Mouse (Mus musculus): Measurements from ENCODE around the gene Pou2f2.

DNA sequence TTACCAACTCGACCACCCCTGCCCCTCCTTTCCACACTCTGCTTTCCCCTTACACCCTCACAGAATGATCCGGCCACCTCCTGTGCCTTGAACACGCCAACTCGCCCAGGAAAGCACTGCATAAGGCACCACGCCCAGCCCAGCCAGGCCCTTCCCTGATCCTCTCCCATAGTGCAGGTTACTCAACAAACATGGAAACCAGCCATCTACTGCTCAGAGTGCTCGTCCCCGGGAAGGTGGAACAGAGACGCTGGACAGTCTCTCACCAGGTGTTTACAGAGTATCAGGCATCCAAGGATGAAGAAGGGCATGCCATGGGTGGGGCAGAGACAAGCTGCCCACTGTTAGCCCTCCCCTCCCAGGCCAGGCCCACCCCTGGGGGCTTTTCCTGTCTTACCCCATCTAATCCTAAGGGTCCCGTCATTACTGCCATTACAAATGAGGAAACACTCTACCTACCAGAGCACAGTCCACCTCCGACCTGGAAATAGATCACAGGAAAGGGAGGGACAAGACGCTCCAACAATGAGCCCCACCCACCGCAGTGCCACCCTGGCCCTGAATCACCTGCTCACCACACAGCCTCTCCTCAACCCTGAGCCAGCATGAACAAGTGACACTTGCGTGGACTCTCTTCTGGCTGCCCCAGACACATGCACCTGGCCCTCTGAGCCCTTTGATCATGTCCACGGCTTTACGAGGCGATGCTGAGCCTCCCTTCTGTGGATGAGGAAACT lies 26.7 kb upstream of the Pou2f2 start:
- TF ChIP-seq POLR2A (IDR thresholded peaks at IDR 0.05; ENCODE audit: extremely low read depth, insufficient read depth, low read length): no peak
- TF ChIP-seq CTCF (IDR thresholded peaks at IDR 0.05; ENCODE audit: low read depth, low read length): no peak

Data from liver, adult 2 months (tissue).